Mouse (Mus musculus): Measurements from ENCODE around the gene Snx13. TPM values are rescaled to one million over a fixed set of nuclear protein-coding genes. Genes with fewer than 3 reads are reported as not detected.

Gene Snx13
- polyA plus RNA-seq, 1 experiment = 26.1 TPM

GRCm38 (mm10) chr12:35176628-35177027 lies 129.6 kb downstream of the Snx13 start:
- DNase-seq (ENCODE audit: extremely low spot score in 1 of 2, low spot score in 1 of 2) = no peak

- peak; percentile 21 to 96 for DNase-seq (ENCODE audit: extremely low spot score in 1 of 2, low spot score in 1 of 2)
Measured at GRCm38 (mm10) chr12:35182675-35183074, 135.7 kb downstream of the Snx13 start.

- DNase-seq (ENCODE audit: extremely low spot score in 1 of 2, low spot score in 1 of 2) = no peak
Measured at GRCm38 (mm10) chr12:35184261-35184660, 137.3 kb downstream of the Snx13 start.

- DNase-seq (ENCODE audit: extremely low spot score in 1 of 2, low spot score in 1 of 2) = peak; percentile 34 to 93
Measured at GRCm38 (mm10) chr12:35191698-35192425, 144.9 kb downstream of the Snx13 start.

- DNase-seq (ENCODE audit: extremely low spot score in 1 of 2, low spot score in 1 of 2) = no peak
Measured at GRCm38 (mm10) chr12:35192426-35192769, 145.4 kb downstream of the Snx13 start.

Other genes with a start within 250 kb of the Snx13 start
- gene Hdac9, start 130.1 kb upstream of the Snx13 start, polyA plus RNA-seq (2012; rRNA removed) = 38.7 and 41.7 TPM in 2 replicates
- gene Prps1l1, start 62.4 kb upstream of the Snx13 start, polyA plus RNA-seq (2012; rRNA removed) = not detected in 2 replicates